Mouse (Mus musculus) gastrocnemius, postnatal 10 days (tissue): ENCODE results near the gene Ptcra. TPM values are rescaled to one million over a fixed set of nuclear protein-coding genes. Genes with fewer than 3 reads are reported as not detected.
"Not testable (repeated sequence)": the region's sequence is repeated elsewhere in the genome, so short reads cannot be mapped to it uniquely, and the experiment has no call there.

Source experiments
- DNase-seq: peaks from one replicate; pipeline ENCODE4 v3.0.0; 2021; ENCODE audit warnings: mixed read lengths
- long read RNA-seq, 2 experiments: library from polyadenylated mRNA; stranded (forward); transcript quantifications; one replicate each; pipeline ENCODE4 v2.0.0; 2021
- total RNA-seq, 2 experiments: library from RNA; stranded (reverse); gene quantifications; 2 replicates each; pipeline ENCODE4 v1.2.3; 2021

The Ptcra gene
- total RNA-seq: under 1 TPM in 1 of 2 experiments, not detected in 1; 0.19 TPM
- long read RNA-seq, experiment 1: 0 reads
- long read RNA-seq, experiment 2: 0 reads

DNA sequence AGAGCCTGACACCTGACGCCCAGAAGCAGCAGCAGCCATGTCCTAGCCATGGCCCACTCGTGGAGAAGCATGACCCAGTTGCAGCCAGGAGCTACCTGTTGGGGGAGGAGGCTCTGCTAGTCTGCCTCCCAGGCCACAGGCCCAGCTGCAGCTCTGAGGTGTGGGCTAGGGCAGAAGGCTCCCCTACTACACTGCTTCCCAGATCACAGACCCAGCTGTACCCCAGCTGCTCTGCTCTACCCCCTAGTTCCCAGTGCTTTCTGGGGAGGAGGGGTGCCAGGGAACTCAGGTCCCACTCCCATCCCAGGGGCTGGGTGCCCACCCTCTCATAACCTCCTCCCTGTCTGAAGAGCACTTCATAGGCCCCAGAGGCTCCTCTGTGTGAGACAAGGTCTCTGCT is at the start of gene Ptcra:
TSS of gene Ptcra (minus strand) at position 169 of the 400 bp plus-strand sequence.
- DNase-seq: no peak

DNA sequence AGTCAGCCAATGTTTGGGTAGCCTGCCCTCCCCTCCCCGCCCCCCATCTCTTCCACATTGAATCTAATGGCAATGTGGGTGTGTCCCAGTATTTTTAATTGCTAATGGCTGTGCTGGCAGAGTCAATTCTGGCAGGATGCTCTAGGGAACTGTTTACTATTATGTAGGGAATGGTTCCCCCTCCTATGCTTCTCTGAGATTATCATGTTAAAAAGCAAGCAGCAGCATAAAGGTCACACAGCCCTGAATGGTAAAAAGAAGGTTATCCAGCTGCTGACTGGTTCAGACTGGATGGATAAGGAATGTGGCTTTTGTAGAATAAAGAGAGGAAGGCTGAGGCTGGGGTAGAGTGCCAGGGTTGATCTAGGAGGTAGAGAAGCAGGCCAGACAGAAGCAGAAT is 48.9 kb upstream of the Ptcra start:
- no peak for DNase-seq

DNA sequence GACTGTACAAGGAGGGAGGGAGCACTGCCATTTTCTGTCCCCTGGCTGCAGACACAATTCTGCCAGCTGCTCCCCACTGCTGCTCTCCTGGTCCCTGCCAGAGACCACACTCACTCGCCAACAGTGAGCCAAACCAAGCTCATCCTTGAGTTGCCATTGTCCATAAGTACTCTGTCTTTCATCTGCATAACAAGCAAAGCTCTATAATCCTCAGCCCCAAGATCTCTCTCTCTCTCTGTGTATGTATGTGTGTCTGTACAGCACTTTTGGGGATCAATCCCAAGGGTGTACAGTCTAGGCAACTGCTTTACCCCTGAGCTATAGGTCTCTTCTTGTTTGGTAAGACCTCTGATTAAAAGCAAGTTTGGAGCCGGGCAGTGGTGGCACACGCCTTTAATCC is 47.2 kb upstream of the Ptcra start:
- DNase-seq: no peak

DNA sequence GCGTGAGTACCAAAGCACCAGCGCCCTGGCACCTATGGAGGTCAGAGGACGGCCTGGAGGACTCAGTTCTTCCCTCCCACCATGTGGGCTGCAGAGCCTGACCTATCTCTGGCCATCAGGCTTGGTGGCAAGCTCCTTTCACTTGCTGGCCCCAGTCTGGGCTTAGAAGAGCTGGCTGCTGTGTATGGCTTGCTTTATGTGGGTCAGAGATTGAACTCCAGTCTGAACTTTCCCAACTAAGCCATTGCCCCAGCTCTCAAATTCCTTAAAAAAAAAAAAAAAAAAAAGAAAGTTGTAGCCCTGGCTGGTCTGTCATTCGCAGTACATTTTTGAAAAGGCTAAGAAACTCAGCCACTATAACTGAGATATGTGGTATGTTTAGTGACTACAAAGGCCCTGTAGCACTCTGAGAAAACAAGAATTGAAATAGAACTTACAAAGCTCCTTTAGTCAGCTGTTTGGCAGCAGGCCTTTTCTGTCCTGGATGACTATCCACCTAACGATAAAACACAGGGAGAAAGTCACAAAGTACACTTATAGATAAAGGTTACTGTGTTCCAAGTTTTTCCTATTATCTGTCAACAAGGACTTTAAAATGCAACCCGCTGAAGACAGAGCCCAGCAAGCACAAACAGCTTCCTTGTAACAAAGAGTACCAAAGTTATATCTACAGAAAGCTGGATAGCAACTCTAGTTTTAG is 45.8 kb upstream of the Ptcra start:
- no peak for DNase-seq

DNA sequence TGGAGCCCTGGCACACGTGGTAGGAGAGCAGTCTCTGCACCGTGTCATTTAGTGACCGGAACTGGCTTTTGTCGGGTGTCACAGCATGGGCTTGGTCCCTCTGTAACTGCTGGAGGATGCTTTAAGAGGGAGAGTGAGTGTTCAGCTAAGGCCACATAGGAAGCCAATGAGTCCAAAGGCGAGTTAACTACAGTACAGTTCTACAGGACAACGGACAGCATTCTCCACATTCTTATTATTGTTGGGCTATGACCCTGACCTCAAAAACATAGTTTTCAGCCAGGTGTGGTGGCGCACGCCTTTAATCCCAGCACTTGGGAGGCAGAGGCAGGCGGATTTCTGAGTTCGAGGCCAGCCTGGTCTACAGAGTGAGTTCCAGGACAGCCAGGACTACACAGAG is 44.9 kb upstream of the Ptcra start:
- DNase-seq: no peak

DNA sequence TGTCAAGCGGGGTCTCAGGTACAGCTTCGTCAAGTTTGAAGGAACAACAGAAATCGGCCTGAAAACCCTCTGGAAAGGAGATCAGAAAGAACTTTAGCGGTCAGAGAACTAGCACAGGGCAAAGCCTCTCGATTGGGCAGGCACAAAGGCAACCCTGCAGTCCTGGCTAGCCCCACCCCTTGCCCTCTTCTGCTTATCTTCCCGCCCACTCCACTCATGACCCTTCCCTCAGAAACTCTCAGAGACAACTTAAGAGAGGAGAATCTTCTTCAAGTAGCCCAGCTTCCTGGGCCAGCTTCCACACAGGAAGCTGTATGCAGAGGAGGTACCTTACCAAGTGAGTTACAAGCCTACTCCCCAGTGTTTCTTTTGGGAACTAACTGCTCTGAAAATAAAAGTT is 38.2 kb upstream of the Ptcra start:
- DNase-seq: no peak

DNA sequence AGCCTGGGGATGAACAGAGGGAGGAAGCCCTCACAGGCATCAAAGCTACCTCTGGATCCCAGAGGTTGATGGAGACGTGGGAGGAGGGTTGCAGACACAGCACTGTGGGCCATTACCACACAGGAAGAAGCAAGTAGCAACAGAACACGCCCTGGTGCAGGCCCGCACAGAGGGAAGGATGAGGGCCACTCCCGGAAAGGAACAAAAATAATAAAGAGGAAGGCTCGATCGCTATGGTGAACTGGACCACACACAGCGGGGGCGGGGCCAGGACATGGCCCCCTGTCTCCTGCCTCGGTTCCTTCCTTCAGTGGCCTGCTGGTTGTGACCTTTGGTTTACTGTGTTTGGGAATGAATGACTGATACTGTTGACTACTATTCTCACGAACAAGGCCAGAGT is 36.2 kb upstream of the Ptcra start:
- DNase-seq: no peak

DNA sequence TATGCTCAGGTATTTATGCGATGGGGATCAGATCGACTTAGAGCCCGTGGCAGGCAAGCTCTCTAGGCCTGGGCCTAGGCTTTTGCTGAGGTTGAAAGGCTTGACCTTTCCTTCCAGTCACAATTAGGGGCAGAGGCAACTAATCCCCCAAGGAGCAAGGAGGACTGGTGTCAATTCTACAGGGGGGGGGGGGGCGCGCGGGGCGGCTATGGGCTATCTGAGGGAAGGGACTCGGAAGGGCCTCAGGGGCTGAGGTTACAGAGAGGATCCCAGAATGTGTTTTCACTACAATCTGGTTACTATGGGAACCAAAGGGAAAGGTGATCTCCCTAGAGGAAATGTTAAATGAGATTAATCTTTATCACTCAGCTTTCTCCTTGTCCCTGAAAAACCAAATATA is 33.9 kb upstream of the Ptcra start:
- no peak for DNase-seq

DNA sequence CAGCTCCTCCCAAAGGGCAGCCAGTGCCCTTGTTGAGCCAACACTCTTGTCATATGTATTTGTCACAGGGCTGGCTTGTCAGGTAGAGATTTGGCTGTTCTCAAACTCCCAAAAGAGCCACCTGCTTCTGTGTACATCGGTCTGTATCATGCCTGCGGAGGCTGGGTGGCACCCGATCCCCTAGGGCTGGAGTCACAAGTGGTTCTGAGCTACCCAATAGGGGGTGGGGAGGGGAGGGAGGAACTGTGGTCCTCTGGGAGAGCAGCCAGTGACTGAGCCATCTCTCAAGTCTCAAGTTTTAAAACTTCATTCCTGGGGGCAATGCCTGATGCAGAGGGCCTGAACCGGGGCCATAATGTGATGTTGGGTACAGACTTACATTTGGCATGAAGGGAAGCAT is 33.2 kb upstream of the Ptcra start:
- no peak for DNase-seq

DNA sequence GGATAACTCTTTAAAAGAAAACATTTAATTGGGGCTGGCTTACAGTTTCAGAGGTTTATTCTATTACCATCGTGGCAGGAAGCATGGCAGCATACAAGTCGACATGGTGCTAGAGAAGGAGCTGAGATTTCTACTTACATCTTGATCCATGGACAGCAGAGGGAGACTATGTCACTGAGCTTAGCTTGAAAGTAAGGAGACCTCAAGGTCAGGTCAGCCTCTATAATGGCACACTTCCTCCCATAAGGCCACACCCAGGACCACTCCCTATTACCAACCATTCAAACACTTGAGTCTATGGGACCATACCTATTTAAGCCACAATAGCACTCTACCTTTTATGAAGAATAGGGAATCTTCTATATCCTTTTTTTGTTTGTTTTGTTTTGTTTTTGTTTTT is 29.5 kb upstream of the Ptcra start:
- DNase-seq: no peak

DNA sequence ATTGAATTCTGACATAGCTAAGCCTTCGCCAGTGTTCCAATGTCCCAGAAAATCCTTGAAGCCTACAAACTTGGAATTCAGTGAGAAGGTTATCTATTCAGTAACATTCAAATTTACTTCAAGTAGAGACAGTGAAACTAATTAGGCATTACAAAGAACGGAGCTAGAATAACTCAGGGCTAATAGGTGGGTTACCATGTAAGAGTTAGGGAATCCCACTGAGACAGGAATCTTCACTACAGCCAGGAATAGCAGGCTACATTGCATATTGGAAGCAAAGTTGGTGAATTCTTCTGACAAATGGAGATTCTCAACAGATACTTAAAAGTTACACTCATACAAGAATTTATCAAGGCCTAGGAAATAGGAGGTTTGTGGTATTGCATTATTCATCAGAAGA is 24.5 kb upstream of the Ptcra start:
- not testable (repeated sequence) for DNase-seq

DNA sequence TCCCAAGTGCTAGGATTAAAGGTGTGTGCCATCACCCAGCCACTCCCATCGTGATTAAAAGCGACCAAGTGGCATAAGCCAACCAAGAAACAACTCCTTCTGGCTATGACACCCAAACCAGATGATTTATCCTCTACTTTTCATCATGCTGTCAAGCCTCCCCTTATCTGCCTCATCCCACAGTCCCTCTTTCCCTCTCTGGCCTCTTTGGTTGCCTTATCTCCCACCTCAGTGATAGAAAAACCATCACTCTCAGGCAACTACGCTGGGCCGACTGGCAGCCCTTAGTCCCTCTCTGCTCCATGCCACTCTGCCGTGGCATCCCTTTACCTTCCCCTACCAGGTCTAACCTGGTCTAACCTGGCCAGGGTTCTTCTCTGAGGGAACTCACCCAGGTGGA is 23.4 kb upstream of the Ptcra start:
- no peak for DNase-seq

DNA sequence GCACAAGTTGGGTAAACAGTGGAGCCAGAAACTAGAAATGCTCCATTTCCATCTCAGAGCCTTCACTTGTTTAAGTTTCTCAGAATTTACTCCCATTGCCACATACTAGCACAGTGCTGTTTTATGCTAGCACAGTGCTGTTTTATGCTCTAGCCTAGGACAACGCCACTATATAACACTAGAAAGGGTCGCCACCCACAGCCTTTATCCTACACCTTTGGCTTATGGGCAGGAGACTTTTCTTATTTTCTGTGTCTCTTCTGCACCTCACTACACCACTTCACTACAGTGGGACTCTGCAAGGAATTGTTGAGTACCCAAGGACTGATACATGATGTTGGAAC is 19.7 kb upstream of the Ptcra start:
- DNase-seq: no peak

DNA sequence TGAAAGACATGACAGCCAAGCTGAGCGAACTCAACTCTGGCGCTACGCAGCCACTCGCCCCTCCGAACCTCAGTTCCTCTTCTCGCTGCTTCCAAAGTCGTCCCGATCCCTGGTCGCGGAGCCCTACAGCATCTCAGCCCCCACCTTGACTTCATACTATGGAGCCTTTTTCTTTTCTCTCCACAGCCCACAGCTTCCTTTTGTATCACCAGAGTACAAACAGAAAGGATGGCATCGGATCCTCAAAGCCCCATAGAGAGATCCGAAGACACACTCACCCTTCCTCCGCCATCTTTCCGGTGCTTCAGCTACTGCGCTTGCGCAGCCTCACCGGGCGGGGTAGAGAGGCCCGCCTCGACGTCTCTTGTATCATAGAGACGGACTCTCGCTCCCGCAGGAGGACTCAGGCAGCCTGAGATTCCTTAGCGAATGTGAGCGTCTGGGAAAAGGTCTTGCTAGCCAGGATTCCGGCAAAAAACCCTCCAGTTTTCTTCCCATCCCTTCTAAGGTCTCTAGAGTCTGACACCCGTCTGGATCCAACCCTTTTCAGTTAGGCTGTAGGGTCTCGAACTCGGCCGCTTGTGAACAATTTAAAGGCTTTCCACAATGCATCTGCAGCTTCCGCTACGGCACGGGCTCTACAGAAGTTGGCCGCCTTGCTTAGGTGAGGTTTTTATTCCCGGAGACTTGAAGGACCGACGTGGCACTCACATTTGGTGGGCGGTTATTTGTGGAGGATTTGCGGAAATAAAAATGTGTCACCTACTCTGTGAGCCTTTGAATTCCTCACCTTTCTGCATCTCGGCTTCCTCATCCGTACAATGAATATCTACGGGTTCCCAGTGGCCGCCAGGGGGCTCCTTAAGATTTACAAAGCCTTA is 19.1 kb upstream of the Ptcra start, which contains the start of gene Rpl7l1:
TSS of gene Rpl7l1 (minus strand) at position 332 of the 881 bp plus-strand sequence.
- peak; percentile 90 for DNase-seq

DNA sequence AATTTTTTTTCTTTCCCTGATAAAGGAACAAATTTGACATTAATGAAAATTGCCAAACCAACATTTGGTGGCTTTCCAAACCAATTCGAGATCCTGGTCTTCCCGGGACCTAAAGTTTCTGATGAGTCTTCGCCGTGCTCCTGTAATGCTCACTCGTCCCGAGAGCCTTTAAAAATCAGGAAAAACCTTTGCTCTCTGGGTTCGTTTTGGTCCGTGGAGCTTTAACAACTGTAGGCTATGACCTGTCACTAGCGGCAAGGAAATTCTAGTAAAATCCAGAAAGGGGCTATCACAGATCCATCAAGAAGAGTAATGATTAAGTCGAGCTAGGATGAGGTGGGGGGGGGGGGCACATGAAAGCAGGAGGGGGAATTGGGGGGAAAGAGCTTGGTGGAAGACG is 18.4 kb upstream of the Ptcra start:
- DNase-seq: no peak

DNA sequence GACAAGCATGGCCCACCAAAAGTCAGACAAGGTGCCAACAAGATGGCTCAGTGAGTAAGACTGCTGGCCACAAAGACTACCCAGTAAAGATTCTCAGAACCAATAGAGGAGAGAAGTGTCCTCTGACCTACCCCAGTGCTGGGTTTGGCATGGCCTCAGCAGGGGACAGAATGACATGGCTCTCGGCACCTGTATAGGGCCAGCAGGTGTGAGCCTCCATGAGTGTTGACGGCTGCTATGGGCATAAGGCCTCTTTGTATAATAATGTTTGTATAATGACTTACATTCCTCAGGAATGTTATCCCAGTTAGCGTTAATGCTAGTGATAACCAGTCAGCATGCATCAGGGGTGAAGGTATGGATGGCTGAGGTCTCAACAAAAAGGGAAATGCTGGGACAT is 12.6 kb upstream of the Ptcra start:
- no peak for DNase-seq

DNA sequence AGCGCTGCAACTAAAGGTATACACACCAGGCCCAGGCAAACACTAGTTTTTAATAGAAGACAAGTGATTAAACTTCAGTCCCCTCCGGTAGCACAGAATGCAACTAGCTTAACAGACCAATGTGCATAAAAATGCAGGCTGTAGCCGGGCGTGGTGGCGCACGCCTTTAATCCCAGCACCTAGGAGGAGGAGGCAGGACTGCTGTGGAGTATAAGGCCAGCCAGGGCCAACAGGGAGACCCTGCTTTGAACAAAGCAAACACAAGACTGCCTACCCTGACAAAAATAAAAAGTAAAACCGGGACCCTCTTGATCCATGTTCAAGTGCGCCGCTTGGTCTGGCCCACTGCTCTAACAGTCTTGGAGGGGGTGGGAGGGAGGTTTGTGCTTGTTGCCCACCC is 11.6 kb upstream of the Ptcra start:
- no peak for DNase-seq

DNA sequence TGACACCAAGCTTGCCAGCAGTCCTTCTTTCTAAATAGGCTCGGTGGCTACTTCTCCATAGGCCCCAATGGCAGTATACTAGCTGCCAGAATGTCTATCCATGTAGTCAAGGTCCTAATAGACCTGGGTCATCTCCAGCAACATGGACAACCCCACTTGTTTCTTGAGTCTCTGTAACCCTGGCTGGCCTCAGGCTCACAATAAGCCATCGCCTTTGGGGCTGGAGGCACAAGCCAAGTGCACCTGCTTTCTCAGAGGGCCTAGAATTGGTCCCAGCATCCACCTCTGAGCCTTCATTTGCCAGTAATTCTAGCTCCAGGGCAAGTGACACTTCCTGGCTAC is 10.6 kb upstream of the Ptcra start:
- no peak for DNase-seq

DNA sequence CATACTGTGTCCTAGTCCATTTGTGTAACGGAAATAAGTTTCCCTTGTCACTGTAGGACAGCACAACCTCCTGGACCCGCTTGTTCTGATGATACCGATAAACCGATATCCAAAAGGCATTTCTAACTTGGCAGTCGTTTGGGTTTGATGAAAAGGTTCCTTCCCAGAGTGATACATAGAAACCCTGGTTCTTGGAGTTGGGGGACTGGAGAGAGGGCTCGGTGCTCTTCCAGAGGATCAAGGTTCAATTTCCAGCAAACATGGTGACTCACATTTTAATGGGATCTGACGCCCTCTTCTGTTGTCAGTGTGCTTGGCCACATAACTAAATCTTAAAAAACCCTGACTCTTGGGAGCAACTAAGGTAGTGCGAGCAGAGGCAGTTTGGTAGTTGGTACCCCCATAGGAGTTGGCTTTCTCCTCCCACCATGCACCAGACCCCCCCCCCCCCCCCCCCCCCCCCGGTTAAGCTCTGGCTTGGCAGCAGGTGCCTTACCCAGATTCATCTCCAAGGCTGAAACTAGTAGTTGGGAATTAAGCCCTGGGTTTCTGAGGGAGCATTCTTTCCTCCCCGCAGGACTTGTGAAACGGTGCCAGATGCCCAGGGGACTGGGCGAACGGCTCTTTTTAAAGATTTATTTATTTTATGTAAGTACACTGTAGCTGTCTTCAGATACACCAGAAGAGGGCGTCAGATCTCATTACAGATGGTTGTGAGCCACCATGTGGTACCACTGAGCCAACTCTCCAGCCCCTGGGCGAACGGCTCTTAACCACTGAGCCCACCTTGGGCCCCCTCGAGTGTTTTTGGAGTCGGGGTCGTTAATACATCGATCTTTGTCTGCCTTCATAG is 10.0 kb upstream of the Ptcra start:
- no peak for DNase-seq

DNA sequence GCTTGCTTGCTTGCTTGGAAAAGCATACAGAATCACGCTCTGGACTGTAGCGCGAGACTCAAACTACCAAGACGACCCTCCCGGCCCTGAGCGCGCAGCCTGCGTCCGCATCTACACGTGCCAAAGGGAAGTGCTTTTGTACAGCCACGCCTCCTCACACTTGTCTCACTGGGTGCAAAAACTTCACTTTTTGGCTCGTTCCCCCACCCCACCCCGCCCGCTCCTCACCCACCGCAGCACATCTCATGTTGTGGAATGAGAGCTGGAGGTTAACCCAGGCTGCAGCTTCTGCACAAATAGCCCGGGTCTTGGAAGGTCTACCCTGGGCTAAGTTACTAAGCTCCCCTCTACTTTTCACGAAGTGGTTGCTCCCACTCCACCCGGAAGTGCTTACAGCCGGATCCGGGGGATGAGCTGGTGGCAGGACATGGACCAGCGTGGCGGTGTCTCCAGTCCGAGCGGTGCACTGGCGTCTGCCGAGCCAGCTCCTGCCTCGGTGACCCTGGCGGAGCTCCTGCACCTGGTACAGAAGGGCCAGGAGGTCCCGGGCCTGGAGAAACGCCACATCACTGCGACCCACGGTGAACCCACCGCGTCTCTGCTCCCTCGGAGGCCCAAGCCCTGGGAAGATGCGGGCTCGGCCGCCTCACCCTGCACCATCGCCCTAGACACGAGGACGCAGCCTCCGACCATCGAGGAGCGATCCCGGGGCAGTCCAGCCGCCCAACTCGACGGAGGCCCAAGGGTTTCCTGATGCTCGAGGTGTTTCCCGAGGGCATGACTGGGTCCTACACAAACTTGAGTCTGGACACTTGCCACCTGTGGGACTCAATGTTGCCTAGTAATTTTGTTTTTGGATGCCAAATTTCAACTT is 9.1 kb upstream of the Ptcra start, which contains the start of gene 2310039H08Rik:
TSS of gene 2310039H08Rik (plus strand) at position 232 of the 874 bp plus-strand sequence.
- peak; percentile 81 for DNase-seq

DNA sequence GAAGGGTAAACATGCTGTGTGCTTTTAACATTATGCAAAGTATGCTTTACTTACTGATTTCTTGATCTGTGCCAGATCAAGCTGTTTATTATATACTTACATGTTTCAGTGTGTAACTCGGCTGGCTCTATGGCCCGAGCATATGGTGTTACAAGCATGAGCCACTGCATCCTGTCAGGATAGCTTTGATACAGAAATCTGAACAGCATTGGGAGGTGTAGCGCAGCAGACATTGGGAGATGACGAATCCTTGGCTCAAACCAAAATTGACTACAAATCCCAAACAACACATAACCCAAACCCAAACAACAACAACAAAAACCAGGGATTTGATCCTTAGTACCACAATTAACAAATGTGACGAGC is 8.5 kb upstream of the Ptcra start:
- DNase-seq: no peak

DNA sequence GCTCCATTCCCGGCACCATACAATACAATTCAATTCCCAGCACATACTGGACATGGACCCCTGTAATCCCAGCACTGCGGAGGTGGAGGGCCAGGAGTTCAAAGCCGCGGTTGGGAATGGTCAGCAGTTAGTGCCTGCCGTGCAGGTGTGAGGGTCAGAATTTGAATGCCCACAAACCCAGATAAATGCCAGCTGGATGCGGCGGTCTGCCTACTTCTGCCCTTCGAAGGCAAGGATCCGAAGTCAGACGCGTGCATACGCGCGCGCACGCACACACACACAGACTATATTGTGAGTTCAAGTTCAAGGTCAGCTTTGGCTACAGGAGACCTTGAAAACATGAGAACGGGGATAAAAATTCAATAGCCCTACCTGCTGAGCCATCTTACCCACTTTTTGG is 8.1 kb upstream of the Ptcra start:
- DNase-seq: no peak
